19 mouse cellular contexts compared by ENCODE assay signal in the genomic region with DNA sequence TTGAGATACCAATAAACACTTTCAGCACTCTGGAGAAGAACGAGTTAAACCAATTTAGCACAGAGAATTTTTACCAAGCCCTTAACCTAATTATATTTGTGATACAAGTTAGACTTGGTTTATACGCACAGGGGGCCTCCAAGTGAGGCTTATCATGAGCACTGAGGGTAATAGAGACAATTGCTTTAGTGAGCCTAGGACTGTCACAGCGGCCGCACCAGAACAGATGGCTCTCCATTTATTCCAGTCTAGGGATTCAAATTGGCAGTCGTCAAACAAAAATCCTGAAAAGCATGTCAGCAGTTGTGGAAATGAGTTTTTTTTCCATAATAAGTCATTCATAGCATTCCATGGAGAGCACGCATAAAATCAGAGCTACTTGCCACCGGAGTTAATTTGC.
DNase-seq lines count a peak whose midpoint lies in the region; ATAC-seq and TF ChIP-seq lines count a peak whose summit lies in the region.
"Had no signal": no experiment of that assay in that cellular context is flagged by ENCODE, and none has a peak within 500 bp of the region (broad histone marks: within the 10 kb centered on the region; RNA-seq: fewer than 3 reads in every experiment).

No protein-coding gene starts in this region.

- peak; percentile 93 for ATAC-seq in forebrain, embryonic 15.5 days (replicated peaks)
- no peak; the same call in 1 of the 2 replicates for ATAC-seq in forebrain, embryonic 12.5 days (ENCODE audit: low FRiP score)
- ATAC-seq in hindbrain, embryonic 12.5 days (ENCODE audit: low FRiP score), result 0 out of 2 replicates have a peak, but pooled peaks have one; percentile 35
- no peak for ATAC-seq in CD4-positive, CD25-positive, alpha-beta regulatory T cell, adult 4 months
- ATAC-seq in stomach, postnatal 0 days (ENCODE audit: low FRiP score, low TSS enrichment), result no peak
- ATAC-seq: intestine, embryonic 15.5 days; lung, postnatal 0 days; Patski had no signal

- no peaks in the 10 kb centered on the region for H3K36me3 ChIP-seq in forebrain, embryonic 15.5 days
- H3K36me3 ChIP-seq in forebrain, embryonic 12.5 days (replicated peaks), result no peaks in the 10 kb centered on the region
- no peaks in the 10 kb centered on the region for H3K36me3 ChIP-seq in hindbrain, embryonic 12.5 days
- no peaks in the 10 kb centered on the region for H3K36me3 ChIP-seq in stomach, postnatal 0 days (ENCODE audit: control insufficient read depth, insufficient read depth, low read length)
- H3K36me3 ChIP-seq: embryonic facial prominence, embryonic 10.5 days; heart, embryonic 10.5 days; intestine, embryonic 15.5 days; liver, embryonic 15.5 days had no signal

- H3K4me1 ChIP-seq in forebrain, embryonic 15.5 days, result peaks cover 15% of the 10 kb centered on the region
- no peaks in the 10 kb centered on the region for H3K4me1 ChIP-seq in forebrain, embryonic 12.5 days
- H3K4me1 ChIP-seq in hindbrain, embryonic 12.5 days, result no peaks in the 10 kb centered on the region
- no peaks in the 10 kb centered on the region for H3K4me1 ChIP-seq in stomach, postnatal 0 days (replicated peaks; ENCODE audit: control insufficient read depth, insufficient read depth)
- H3K4me1 ChIP-seq: embryonic facial prominence, embryonic 10.5 days; heart, embryonic 10.5 days; intestine, embryonic 15.5 days; liver, embryonic 15.5 days; megakaryocyte, embryonic 14.5 days had no signal

- H3K27ac ChIP-seq in forebrain, embryonic 15.5 days (replicated peaks), result no peak overlapping the region
- H3K27ac ChIP-seq in forebrain, embryonic 12.5 days, result no peak overlapping the region
- no peak overlapping the region for H3K27ac ChIP-seq in hindbrain, embryonic 12.5 days
- H3K27ac ChIP-seq in stomach, postnatal 0 days (replicated peaks), result no peak overlapping the region
- H3K27ac ChIP-seq: embryonic facial prominence, embryonic 10.5 days; heart, embryonic 10.5 days; intestine, embryonic 15.5 days; layer of hippocampus, adult 2 months; liver, embryonic 15.5 days had no signal

- H3K9me3 ChIP-seq in forebrain, embryonic 15.5 days, result no peaks in the 10 kb centered on the region
- no peaks in the 10 kb centered on the region for H3K9me3 ChIP-seq in forebrain, embryonic 12.5 days
- H3K9me3 ChIP-seq in hindbrain, embryonic 12.5 days (replicated peaks), result no peaks in the 10 kb centered on the region
- no peaks in the 10 kb centered on the region for H3K9me3 ChIP-seq in stomach, postnatal 0 days (ENCODE audit: control insufficient read depth, low read length)
- H3K9me3 ChIP-seq: embryonic facial prominence, embryonic 10.5 days; heart, embryonic 10.5 days; intestine, embryonic 15.5 days; liver, embryonic 15.5 days; megakaryocyte, embryonic 14.5 days had no signal

- no peak overlapping the region for H3K4me2 ChIP-seq in forebrain, embryonic 15.5 days (replicated peaks)
- no peak overlapping the region for H3K4me2 ChIP-seq in forebrain, embryonic 12.5 days
- H3K4me2 ChIP-seq in hindbrain, embryonic 12.5 days (replicated peaks), result no peak overlapping the region
- H3K4me2 ChIP-seq in stomach, postnatal 0 days (replicated peaks; ENCODE audit: low read depth), result no peak overlapping the region
- H3K4me2 ChIP-seq: intestine, embryonic 15.5 days; liver, embryonic 15.5 days had no signal

- no peak for TF ChIP-seq EP300 in stomach, postnatal 0 days (optimal IDR thresholded peaks at IDR 0.05)

- peak; percentile 88 for DNase-seq in brain, embryonic 14.5 days (ENCODE audit: low read depth)
- DNase-seq in layer of hippocampus, adult 9-11 months, result peak; percentile 8
- DNase-seq in lung, postnatal 14 days, result no peak
- no peak for DNase-seq in stomach, postnatal 0 days (ENCODE audit: low spot score)
- DNase-seq: B cell, adult 2 months; heart, postnatal 10 days; thymus, postnatal 14 days had no signal

- no peak for TF ChIP-seq CTCF in brain, embryonic 14.5 days (IDR thresholded peaks at IDR 0.05; ENCODE audit: borderline replicate concordance, extremely low read depth, insufficient read depth, insufficient read length)
- TF ChIP-seq CTCF in stomach, postnatal 0 days (IDR thresholded peaks at IDR 0.05; ENCODE audit: low read depth), result no peak

- H3K4me3 ChIP-seq in forebrain, embryonic 15.5 days, result no peak overlapping the region
- H3K4me3 ChIP-seq in forebrain, embryonic 12.5 days (replicated peaks), result no peak overlapping the region
- H3K4me3 ChIP-seq in hindbrain, embryonic 12.5 days, result no peak overlapping the region
- H3K4me3 ChIP-seq in stomach, postnatal 0 days (ENCODE audit: low read depth, low read length), result no peak overlapping the region
- H3K4me3 ChIP-seq: embryonic facial prominence, embryonic 10.5 days; heart, embryonic 10.5 days; intestine, embryonic 15.5 days; layer of hippocampus, adult 2 months; liver, embryonic 15.5 days; megakaryocyte, embryonic 14.5 days had no signal

- no peaks in the 10 kb centered on the region for H3K27me3 ChIP-seq in forebrain, embryonic 15.5 days
- H3K27me3 ChIP-seq in forebrain, embryonic 12.5 days, result no peaks in the 10 kb centered on the region
- H3K27me3 ChIP-seq in hindbrain, embryonic 12.5 days, result no peaks in the 10 kb centered on the region
- H3K27me3 ChIP-seq in stomach, postnatal 0 days (ENCODE audit: control insufficient read depth, insufficient read depth, low read length), result no peaks in the 10 kb centered on the region
- H3K27me3 ChIP-seq: intestine, embryonic 15.5 days; liver, embryonic 15.5 days; megakaryocyte, embryonic 14.5 days had no signal

- no peak for TF ChIP-seq POLR2A in brain, embryonic 14.5 days (IDR thresholded peaks at IDR 0.05; ENCODE audit: borderline replicate concordance, extremely low read depth, insufficient read depth, insufficient read length, poor library complexity, severe bottlenecking)

- no peak overlapping the region for H3K9ac ChIP-seq in forebrain, embryonic 15.5 days (replicated peaks)
- H3K9ac ChIP-seq in forebrain, embryonic 12.5 days, result no peak overlapping the region
- no peak overlapping the region for H3K9ac ChIP-seq in hindbrain, embryonic 12.5 days
- H3K9ac ChIP-seq in stomach, postnatal 0 days (ENCODE audit: low read length), result no peak overlapping the region
- H3K9ac ChIP-seq: intestine, embryonic 15.5 days; liver, embryonic 15.5 days had no signal

- 28% methylated on average over 7 of the region's 7 CpGs for WGBS in forebrain, embryonic 15.5 days
- WGBS in forebrain, embryonic 12.5 days, result 60% methylated on average over 7 of the region's 7 CpGs
- 71% methylated on average over 7 of the region's 7 CpGs for WGBS in hindbrain, embryonic 12.5 days
- 86% methylated on average over 7 of the region's 7 CpGs for WGBS in stomach, postnatal 0 days

Comparison
In these comparisons a context has a peak if more than half of its experiments do, and no peak if none do; other contexts are left out.
1. ATAC-seq: peak in forebrain, embryonic 15.5 days (single experiment) and hindbrain, embryonic 12.5 days (single experiment); none in forebrain, embryonic 12.5 days (single experiment), CD4-positive, CD25-positive, alpha-beta regulatory T cell, adult 4 months (single experiment) and stomach, postnatal 0 days (single experiment).
2. DNase-seq: peak in brain, embryonic 14.5 days (single experiment) and layer of hippocampus, adult 9-11 months (single experiment); none in lung, postnatal 14 days (single experiment) and stomach, postnatal 0 days (single experiment).